In genomic region chr2:153446476-153446875, GRCm38 (mm10) we compare ENCODE assay signal across 12 mouse cellular contexts. TPM values are rescaled to one million over a fixed set of nuclear protein-coding genes. Genes with fewer than 3 reads are reported as not detected.
DNase-seq lines count a peak whose midpoint lies in the region; ATAC-seq and TF ChIP-seq lines count a peak whose summit lies in the region.
"Had no signal": no experiment of that assay in that cellular context is flagged by ENCODE, and none has a peak within 500 bp of the region (broad histone marks: within the 10 kb centered on the region; RNA-seq: fewer than 3 reads in every experiment).

No protein-coding gene starts in this region.

- no peak for TF ChIP-seq POLR2A in kidney, adult 2 months (IDR thresholded peaks at IDR 0.05; ENCODE audit: low read depth, low read length)

- DNase-seq in heart, embryonic 10.5 days (ENCODE audit: low spot score) = no peak
- DNase-seq in heart, postnatal 4 days = no peak
- no peak for DNase-seq in neural tube, embryonic 10.5 days (ENCODE audit: extremely low spot score, low spot score)
- no peak for DNase-seq in adrenal gland, postnatal 4 days (ENCODE audit: low spot score in 2 of 2)
- DNase-seq in kidney, adult 2 months = no peak

- 0 out of 2 replicates have a peak overlapping the region, but pooled peaks have one; percentile 9 for H3K4me3 ChIP-seq in heart, embryonic 10.5 days
- no peak overlapping the region for H3K4me3 ChIP-seq in neural tube, embryonic 12.5 days
- H3K4me3 ChIP-seq in limb, embryonic 13.5 days = peak overlapping the region; percentile 92; the same call in 1 of the 2 replicates
- no peak overlapping the region for H3K4me3 ChIP-seq in kidney, adult 2 months (ENCODE audit: insufficient read depth, low read depth, low read length)

- ATAC-seq in neural tube, embryonic 12.5 days (ENCODE audit: low FRiP score, low read depth) = no peak
- ATAC-seq in limb, embryonic 13.5 days (ENCODE audit: low FRiP score, low read depth) = no peak
- ATAC-seq in erythroblast, adult 5-6 weeks (replicated peaks; ENCODE audit: low FRiP score, poor library complexity, severe bottlenecking) = no peak
- ATAC-seq: Patski had no signal

- no peaks in the 10 kb centered on the region for H3K27me3 ChIP-seq in heart, embryonic 10.5 days (ENCODE audit: insufficient read depth, poor library complexity, severe bottlenecking)
- H3K27me3 ChIP-seq in neural tube, embryonic 12.5 days (replicated peaks) = no peaks in the 10 kb centered on the region
- H3K27me3 ChIP-seq in limb, embryonic 13.5 days = no peaks in the 10 kb centered on the region
- H3K27me3 ChIP-seq in kidney, adult 2 months (replicated peaks; ENCODE audit: control insufficient read depth, insufficient read depth, low read length) = no peaks in the 10 kb centered on the region
- H3K27me3 ChIP-seq: Patski had no signal

- no peak for TF ChIP-seq CTCF in kidney, adult 2 months (conservative IDR thresholded peaks at IDR 0.05; ENCODE audit: insufficient read depth, insufficient read length, low read depth, low read length)

- H3K9ac ChIP-seq in neural tube, embryonic 12.5 days = no peak overlapping the region
- H3K9ac ChIP-seq in limb, embryonic 13.5 days = no peak overlapping the region
- H3K9ac ChIP-seq: liver, embryonic 15.5 days had no signal

- peak overlapping the region; percentile 98; the same call in 1 of the 2 replicates for H3K4me2 ChIP-seq in neural tube, embryonic 12.5 days (replicated peaks)
- H3K4me2 ChIP-seq in limb, embryonic 13.5 days (replicated peaks) = peak overlapping the region; percentile 95

- 12% methylated on average over 4 of the region's 4 CpGs for WGBS in heart, embryonic 10.5 days
- WGBS in neural tube, embryonic 12.5 days = 23% methylated on average over 4 of the region's 4 CpGs
- 12% methylated on average over 4 of the region's 4 CpGs for WGBS in limb, embryonic 13.5 days
- WGBS in kidney, adult 2 months = 29% methylated on average over 4 of the region's 4 CpGs

- H3K27ac ChIP-seq in heart, embryonic 10.5 days = peak overlapping the region; percentile 57
- H3K27ac ChIP-seq in neural tube, embryonic 12.5 days = no peak overlapping the region
- H3K27ac ChIP-seq in limb, embryonic 13.5 days = no peak overlapping the region
- no peak overlapping the region for H3K27ac ChIP-seq in kidney, adult 2 months (ENCODE audit: insufficient read depth, low read depth, low read length)
- H3K27ac ChIP-seq: liver, embryonic 15.5 days had no signal

- H3K9me3 ChIP-seq in heart, embryonic 10.5 days = no peaks in the 10 kb centered on the region
- H3K9me3 ChIP-seq in neural tube, embryonic 12.5 days = no peaks in the 10 kb centered on the region
- H3K9me3 ChIP-seq in limb, embryonic 13.5 days = no peaks in the 10 kb centered on the region
- H3K9me3 ChIP-seq: liver, embryonic 15.5 days had no signal

- H3K4me1 ChIP-seq in heart, embryonic 10.5 days = peaks cover 49% of the 10 kb centered on the region
- H3K4me1 ChIP-seq in neural tube, embryonic 12.5 days = peaks cover 20% of the 10 kb centered on the region
- peaks cover 35% of the 10 kb centered on the region for H3K4me1 ChIP-seq in limb, embryonic 13.5 days
- peaks cover 4% of the 10 kb centered on the region; the same call in 1 of the 2 replicates for H3K4me1 ChIP-seq in kidney, adult 2 months (ENCODE audit: control insufficient read depth, insufficient read depth, low read length)

- H3K36me3 ChIP-seq in heart, embryonic 10.5 days = no peaks in the 10 kb centered on the region
- no peaks in the 10 kb centered on the region for H3K36me3 ChIP-seq in neural tube, embryonic 12.5 days
- no peaks in the 10 kb centered on the region for H3K36me3 ChIP-seq in limb, embryonic 13.5 days
- no peaks in the 10 kb centered on the region for H3K36me3 ChIP-seq in kidney, adult 2 months (ENCODE audit: control insufficient read depth, insufficient read depth, low read length)
- H3K36me3 ChIP-seq: liver, embryonic 15.5 days had no signal

RNA-seq across cellular contexts. Expression of gene 4930404H24Rik, which starts 46.1 kb away (rescaled TPM):
- not detected in 2 replicates for polyA plus RNA-seq in heart, embryonic 10.5 days (2016; fragmentation: Nextera tagmentation; extraction: Ambion mirVana)
- not detected for total RNA-seq in heart, postnatal 4 days (2021)
- not detected in 2 replicates for polyA plus RNA-seq in neural tube, embryonic 12.5 days (2016; fragmentation: Nextera tagmentation; extraction: Ambion mirVana)
- polyA plus RNA-seq in limb, embryonic 13.5 days (2015; fragmentation: Nextera tagmentation; extraction: Ambion mirVana) = not detected in 2 replicates
- 7.1 TPM in 1 of 2 replicates, not detected in the other for total RNA-seq in erythroblast, adult 5-6 weeks (2015; ENCODE audit: low replicate concordance)
- total RNA-seq in erythroblast, adult 5-6 weeks (2017; ENCODE audit: low replicate concordance) = not detected in 2 replicates
- total RNA-seq in adrenal gland, postnatal 4 days (2021) = not detected
- polyA plus RNA-seq in kidney, adult 2 months (2012; rRNA removed) = not detected in 2 replicates
- polyA plus RNA-seq: gonadal fat pad, adult 2 months; liver, embryonic 15.5 days; neural tube, embryonic 11.5 days; Patski had no signal

Comparison
In these comparisons a context has a peak if more than half of its experiments do, and no peak if none do; other contexts are left out.
1. H3K4me3 ChIP-seq: peak in heart, embryonic 10.5 days (single experiment) and limb, embryonic 13.5 days (single experiment); none in neural tube, embryonic 12.5 days (single experiment) and kidney, adult 2 months (single experiment).